Mouse (Mus musculus): ENCODE data around the gene Zfp598. TPM values are rescaled to one million over a fixed set of nuclear protein-coding genes. Genes with fewer than 3 reads are reported as not detected.
A peak's percentile ranks its signal among the peaks of the same experiment; 100 is the strongest.
"Not testable (repeated sequence)": the region's sequence is repeated elsewhere in the genome, so short reads cannot be mapped to it uniquely, and the experiment has no call there.

The Zfp598 gene
- polyA plus RNA-seq, 1 experiment: 34.6 TPM

DNA sequence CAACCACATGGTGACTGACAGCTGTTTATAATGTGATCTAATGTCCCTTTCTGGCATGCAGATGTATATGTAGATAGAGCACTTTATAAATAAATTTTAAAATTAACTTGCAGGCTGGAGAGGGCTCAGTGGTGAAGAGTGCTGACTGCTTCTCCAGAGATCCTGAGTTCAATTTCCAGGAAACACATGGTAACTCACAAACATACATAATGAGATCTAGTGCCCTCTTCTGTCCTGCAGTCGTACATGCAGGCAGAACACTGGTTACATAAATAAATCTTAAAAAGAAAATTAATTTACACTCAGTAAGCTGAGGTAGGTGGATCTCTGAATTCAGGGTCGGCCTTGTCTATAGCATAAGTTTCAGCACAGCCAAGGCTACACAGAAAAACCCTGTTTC, 39.2 kb downstream of the Zfp598 start:
- Histone ChIP-seq H3ac (ENCODE audit: control insufficient read depth, insufficient read length, low read depth) (no peak overlapping the region), H3K79me2 (ENCODE audit: control insufficient read depth, insufficient read depth) (peaks cover 25% of the 10 kb centered on the region), H3K4me3 (ENCODE audit: insufficient read depth, poor library complexity, severe bottlenecking) (no peak overlapping the region), H3K36me3 (ENCODE audit: control insufficient read depth, insufficient read depth) (peaks cover 19% of the 10 kb centered on the region), H3K27me3 (ENCODE audit: control insufficient read depth, insufficient read depth, insufficient read length) (no peaks in the 10 kb centered on the region), H3K79me3 (ENCODE audit: low read depth) (peaks cover 19% of the 10 kb centered on the region)
- TF ChIP-seq CEBPB (IDR thresholded peaks at IDR 0.05; ENCODE audit: low read depth) (no peak), USF1 (IDR thresholded peaks at IDR 0.05; ENCODE audit: low read depth) (no peak), MYOD1 (IDR thresholded peaks at IDR 0.05; ENCODE audit: control insufficient read depth, insufficient read length, low read depth) (no peak), MAX (IDR thresholded peaks at IDR 0.05) (no peak), CTCF (IDR thresholded peaks at IDR 0.05; ENCODE audit: control insufficient read depth, insufficient read depth, insufficient read length) (no peak), FOSL1 (IDR thresholded peaks at IDR 0.05; ENCODE audit: insufficient read depth, low read length, poor library complexity, severe bottlenecking) (no peak), MYOG (IDR thresholded peaks at IDR 0.05; ENCODE audit: control insufficient read depth, extremely low read depth, insufficient read length) (no peak)

GRCm38 (mm10) chr17:24715556-24715955, 46.1 kb downstream of the Zfp598 start:
- peaks cover 4% of the 10 kb centered on the region for H3K79me3 ChIP-seq (ENCODE audit: low read depth)
- no peak overlapping the region for H3K4me3 ChIP-seq (ENCODE audit: insufficient read depth, poor library complexity, severe bottlenecking)
- peaks cover 29% of the 10 kb centered on the region for H3K79me2 ChIP-seq (ENCODE audit: control insufficient read depth, insufficient read depth)
- H3ac ChIP-seq (ENCODE audit: control insufficient read depth, insufficient read length, low read depth): no peak overlapping the region
- TF ChIP-seq MAX (IDR thresholded peaks at IDR 0.05) (no peak), MYOD1 (IDR thresholded peaks at IDR 0.05; ENCODE audit: control insufficient read depth, insufficient read length, low read depth) (no peak), MYOG (IDR thresholded peaks at IDR 0.05; ENCODE audit: control insufficient read depth, extremely low read depth, insufficient read length) (no peak), FOSL1 (IDR thresholded peaks at IDR 0.05; ENCODE audit: insufficient read depth, low read length, poor library complexity, severe bottlenecking) (no peak), CEBPB (IDR thresholded peaks at IDR 0.05; ENCODE audit: low read depth) (no peak), USF1 (IDR thresholded peaks at IDR 0.05; ENCODE audit: low read depth) (no peak), CTCF (IDR thresholded peaks at IDR 0.05; ENCODE audit: control insufficient read depth, insufficient read depth, insufficient read length) (no peak)
- no peaks in the 10 kb centered on the region for H3K27me3 ChIP-seq (ENCODE audit: control insufficient read depth, insufficient read depth, insufficient read length)
- peaks cover 13% of the 10 kb centered on the region for H3K36me3 ChIP-seq (ENCODE audit: control insufficient read depth, insufficient read depth)

- Histone ChIP-seq H3K4me3 (ENCODE audit: insufficient read depth, poor library complexity, severe bottlenecking) (no peak overlapping the region), H3ac (ENCODE audit: control insufficient read depth, insufficient read length, low read depth) (no peak overlapping the region), H3K27me3 (ENCODE audit: control insufficient read depth, insufficient read depth, insufficient read length) (no peaks in the 10 kb centered on the region), H3K79me3 (ENCODE audit: low read depth) (peaks cover 7% of the 10 kb centered on the region), H3K36me3 (ENCODE audit: control insufficient read depth, insufficient read depth) (peaks cover 17% of the 10 kb centered on the region), H3K79me2 (ENCODE audit: control insufficient read depth, insufficient read depth) (peaks cover 36% of the 10 kb centered on the region)
- no peak for TF ChIP-seq MYOD1 (IDR thresholded peaks at IDR 0.05; ENCODE audit: control insufficient read depth, insufficient read length, low read depth)
These were observed 46.7 kb downstream of the Zfp598 start for GRCm38 (mm10) chr17:24716166-24716682.

DNA sequence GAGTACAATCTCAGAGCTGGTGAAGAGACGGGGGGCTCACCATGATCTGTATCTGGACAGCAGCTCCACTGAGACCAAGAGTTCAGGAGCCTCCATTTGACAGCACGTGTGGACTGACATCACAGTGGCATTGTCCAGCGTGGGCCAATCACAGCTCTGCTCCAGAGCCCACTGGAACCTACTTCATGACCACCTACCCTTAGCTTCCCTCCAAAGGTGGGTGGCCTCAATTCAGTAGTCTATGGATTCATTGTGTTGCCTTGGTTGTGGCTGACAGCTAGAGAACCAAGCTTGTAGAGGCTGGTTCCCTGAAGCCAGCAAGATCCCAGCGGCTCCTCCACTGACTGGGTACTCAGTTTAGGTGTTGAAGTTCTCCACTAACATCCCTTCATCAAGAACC, 48.5 kb downstream of the Zfp598 start, which contains the start of the genes Rnf151 and Rps2:
Gene Rnf151 (minus strand): TSS at position 121 of the 400 bp plus-strand sequence.
Gene Rps2 (plus strand): TSS at position 174 of the 400 bp plus-strand sequence.
- peaks cover 31% of the 10 kb centered on the region for H3K36me3 ChIP-seq (ENCODE audit: control insufficient read depth, insufficient read depth)
- no peaks in the 10 kb centered on the region for H3K27me3 ChIP-seq (ENCODE audit: control insufficient read depth, insufficient read depth, insufficient read length)
- peak within 1 kb of the TSS; percentile 68 for H3K4me3 ChIP-seq (ENCODE audit: insufficient read depth, poor library complexity, severe bottlenecking)
- H3ac ChIP-seq (ENCODE audit: control insufficient read depth, insufficient read length, low read depth): peak within 1 kb of the TSS; percentile 33
- peaks cover 53% of the 10 kb centered on the region for H3K79me2 ChIP-seq (ENCODE audit: control insufficient read depth, insufficient read depth)
- TF ChIP-seq USF1 (IDR thresholded peaks at IDR 0.05; ENCODE audit: low read depth): no peak
- no peak for TF ChIP-seq MYOD1 (IDR thresholded peaks at IDR 0.05; ENCODE audit: control insufficient read depth, insufficient read length, low read depth)
- TF ChIP-seq FOSL1 (IDR thresholded peaks at IDR 0.05; ENCODE audit: insufficient read depth, low read length, poor library complexity, severe bottlenecking): no peak
- no peak for TF ChIP-seq MYOG (IDR thresholded peaks at IDR 0.05; ENCODE audit: control insufficient read depth, extremely low read depth, insufficient read length)
- no peak for TF ChIP-seq CTCF (IDR thresholded peaks at IDR 0.05; ENCODE audit: control insufficient read depth, insufficient read depth, insufficient read length)
- TF ChIP-seq CEBPB (IDR thresholded peaks at IDR 0.05; ENCODE audit: low read depth): no peak
- TF ChIP-seq MAX (IDR thresholded peaks at IDR 0.05): no peak
- H3K79me3 ChIP-seq (ENCODE audit: low read depth): peaks cover 19% of the 10 kb centered on the region

GRCm38 (mm10) chr17:24718938-24719337, 49.5 kb downstream of the Zfp598 start:
- Histone ChIP-seq H3ac (ENCODE audit: control insufficient read depth, insufficient read length, low read depth) (peak overlapping the region; percentile 8), H3K79me3 (ENCODE audit: low read depth) (peaks cover 23% of the 10 kb centered on the region), H3K4me3 (ENCODE audit: insufficient read depth, poor library complexity, severe bottlenecking) (peak overlapping the region; percentile 68), H3K79me2 (ENCODE audit: control insufficient read depth, insufficient read depth) (peaks cover 63% of the 10 kb centered on the region), H3K36me3 (ENCODE audit: control insufficient read depth, insufficient read depth) (peaks cover 31% of the 10 kb centered on the region)
- not testable (repeated sequence) for H3K27me3 ChIP-seq (ENCODE audit: control insufficient read depth, insufficient read depth, insufficient read length)

- peaks cover 31% of the 10 kb centered on the region for H3K36me3 ChIP-seq (ENCODE audit: control insufficient read depth, insufficient read depth)
These were observed 50.2 kb downstream of the Zfp598 start for GRCm38 (mm10) chr17:24719494-24720222.

DNA sequence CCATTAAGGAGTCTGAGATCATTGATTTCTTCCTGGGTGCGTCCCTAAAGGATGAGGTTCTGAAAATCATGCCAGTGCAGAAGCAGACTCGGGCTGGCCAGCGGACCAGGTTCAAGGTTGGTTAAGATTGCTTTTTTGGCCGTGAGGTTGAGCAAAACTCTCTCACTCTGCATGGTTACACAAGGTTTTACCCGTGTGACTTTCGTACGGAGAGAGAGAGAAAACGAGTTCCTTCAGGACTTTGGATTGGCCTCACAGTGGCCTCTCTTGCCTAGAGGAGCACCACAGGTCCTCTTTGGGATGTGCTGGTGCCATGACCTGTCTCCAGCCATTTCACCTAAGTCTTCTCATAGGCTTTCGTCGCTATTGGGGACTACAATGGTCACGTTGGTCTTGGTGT, 51.1 kb downstream of the Zfp598 start:
- not testable (repeated sequence) for H3K27me3 ChIP-seq (ENCODE audit: control insufficient read depth, insufficient read depth, insufficient read length)
- Histone ChIP-seq H3K79me3 (ENCODE audit: low read depth) (peaks cover 24% of the 10 kb centered on the region), H3K4me3 (ENCODE audit: insufficient read depth, poor library complexity, severe bottlenecking) (peak overlapping the region; percentile 68), H3ac (ENCODE audit: control insufficient read depth, insufficient read length, low read depth) (peak overlapping the region; percentile 96), H3K36me3 (ENCODE audit: control insufficient read depth, insufficient read depth) (peaks cover 31% of the 10 kb centered on the region), H3K79me2 (ENCODE audit: control insufficient read depth, insufficient read depth) (peaks cover 65% of the 10 kb centered on the region)

More at GRCm38 (mm10) chr17:24719494-24720222, 50.2 kb downstream of the Zfp598 start:
- Histone ChIP-seq H3K4me3 (ENCODE audit: insufficient read depth, poor library complexity, severe bottlenecking) (peak overlapping the region; percentile 68), H3K79me2 (ENCODE audit: control insufficient read depth, insufficient read depth) (peaks cover 65% of the 10 kb centered on the region), H3K27me3 (ENCODE audit: control insufficient read depth, insufficient read depth, insufficient read length) (no peaks in the 10 kb centered on the region), H3K79me3 (ENCODE audit: low read depth) (peaks cover 24% of the 10 kb centered on the region), H3ac (ENCODE audit: control insufficient read depth, insufficient read length, low read depth) (peak overlapping the region; percentile 78)
- TF ChIP-seq MYOG (IDR thresholded peaks at IDR 0.05; ENCODE audit: control insufficient read depth, extremely low read depth, insufficient read length) (no peak), CTCF (IDR thresholded peaks at IDR 0.05; ENCODE audit: control insufficient read depth, insufficient read depth, insufficient read length) (no peak), USF1 (IDR thresholded peaks at IDR 0.05; ENCODE audit: low read depth) (no peak), MAX (IDR thresholded peaks at IDR 0.05) (no peak), FOSL1 (IDR thresholded peaks at IDR 0.05; ENCODE audit: insufficient read depth, low read length, poor library complexity, severe bottlenecking) (no peak), CEBPB (IDR thresholded peaks at IDR 0.05; ENCODE audit: low read depth) (no peak), MYOD1 (IDR thresholded peaks at IDR 0.05; ENCODE audit: control insufficient read depth, insufficient read length, low read depth) (no peak)

GRCm38 (mm10) chr17:24721383-24721955, 52.0 kb downstream of the Zfp598 start:
- peak overlapping the region; percentile 32 for H3K4me3 ChIP-seq (ENCODE audit: insufficient read depth, poor library complexity, severe bottlenecking)
- H3K27me3 ChIP-seq (ENCODE audit: control insufficient read depth, insufficient read depth, insufficient read length): not testable (repeated sequence)
- H3K36me3 ChIP-seq (ENCODE audit: control insufficient read depth, insufficient read depth): peaks cover 31% of the 10 kb centered on the region
- H3K79me2 ChIP-seq (ENCODE audit: control insufficient read depth, insufficient read depth): peaks cover 65% of the 10 kb centered on the region
- peaks cover 24% of the 10 kb centered on the region for H3K79me3 ChIP-seq (ENCODE audit: low read depth)
- H3ac ChIP-seq (ENCODE audit: control insufficient read depth, insufficient read length, low read depth): peak overlapping the region; percentile 89

All from C2C12 (cell line).